Mouse (Mus musculus) brain, embryonic 14.5 days (tissue): ENCODE results near the gene Hspb2.

Experiments used
- CTCF ChIP-seq: fragments of 200-500 bp; IDR thresholded peaks from 2 replicates; pipeline ENCODE4 v1.5.1; 2012; ENCODE audit warnings: inconsistent platforms, mild to moderate bottlenecking, moderate library complexity, borderline replicate concordance; ENCODE audit not compliant: insufficient read depth, insufficient read length; ENCODE audit errors: extremely low read depth
- POLR2A ChIP-seq: fragments of 200-500 bp; IDR thresholded peaks from 2 replicates; pipeline ENCODE4 v1.6.1; 2012; ENCODE audit warnings: mild to moderate bottlenecking, inconsistent platforms, borderline replicate concordance; ENCODE audit not compliant: poor library complexity, insufficient read depth, insufficient read length, severe bottlenecking; ENCODE audit errors: extremely low read depth

DNA sequence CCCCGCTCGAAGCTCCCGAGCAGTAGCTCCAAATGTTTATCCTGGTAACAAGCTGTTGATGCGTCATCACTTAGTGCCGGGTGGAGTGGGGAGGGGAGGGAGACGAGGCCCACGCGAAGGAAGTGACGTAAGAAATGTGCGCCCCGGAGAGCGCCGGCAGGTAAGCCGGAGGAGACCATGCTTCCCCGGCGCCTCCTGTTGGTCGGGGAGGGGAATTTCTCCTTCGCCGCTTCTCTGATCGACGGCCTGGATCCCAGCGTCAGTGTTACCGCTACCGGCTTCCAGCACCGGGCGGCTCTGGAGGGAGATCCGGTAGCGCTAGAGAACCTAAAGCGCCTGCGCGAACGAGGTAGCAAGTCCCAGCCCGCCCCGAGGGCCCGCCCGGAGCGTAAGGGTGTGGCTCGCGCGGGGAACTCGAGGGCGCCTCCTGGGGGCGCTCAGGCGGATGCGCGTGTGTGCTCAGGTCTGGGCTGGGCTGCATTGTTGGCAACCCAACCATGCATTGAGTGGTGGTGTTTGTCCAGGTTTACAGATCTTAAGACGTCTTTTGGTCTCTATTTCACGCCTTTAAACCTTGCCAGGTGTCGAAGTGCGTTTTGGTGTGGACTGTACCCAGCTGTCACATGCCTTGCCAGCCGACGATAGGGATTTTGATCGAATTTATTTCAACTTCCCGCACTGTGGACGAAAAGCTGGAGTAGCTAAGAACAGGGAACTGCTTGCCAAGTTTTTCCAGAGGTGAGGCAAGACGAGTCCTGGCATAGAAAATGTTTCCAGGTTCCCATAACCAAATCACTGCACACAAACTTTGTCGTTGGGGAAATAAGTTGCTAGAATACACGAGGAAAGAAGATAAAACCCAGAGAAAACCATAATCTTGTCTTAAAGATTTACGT, 16.2 kb upstream of the Hspb2 start, which contains the start of gene Fdxacb1:
- TF ChIP-seq CTCF (peak; percentile 68), POLR2A (peak; percentile 52; the same call in 1 of the 2 replicates)
